Mouse (Mus musculus): ENCODE data around the gene Vps25.

Vps25 gene

GRCm38 (mm10) chr11:101253613-101254389, at the start of gene Vps25:
Gene Vps25 (plus strand): TSS chr11:101253707.
- DNase-seq: peak; percentile 60 to 71

GRCm38 (mm10) chr11:101211970-101212369, 41.5 kb upstream of the Vps25 start:
- no peak for DNase-seq

GRCm38 (mm10) chr11:101216936-101217335, 36.6 kb upstream of the Vps25 start:
- no peak for DNase-seq

- peak in 1 of 2 experiments; percentile 45 for DNase-seq
Measured at GRCm38 (mm10) chr11:101218436-101219055, 35.0 kb upstream of the Vps25 start.

GRCm38 (mm10) chr11:101220853-101221252, 32.7 kb upstream of the Vps25 start:
- no peak for DNase-seq

- DNase-seq: no peak
Measured at GRCm38 (mm10) chr11:101221306-101221986, 32.1 kb upstream of the Vps25 start.

GRCm38 (mm10) chr11:101224337-101224736, 29.2 kb upstream of the Vps25 start:
- DNase-seq: no peak

- DNase-seq: no peak
Measured at GRCm38 (mm10) chr11:101225331-101226064, 28.0 kb upstream of the Vps25 start.

- DNase-seq: peak; percentile 83 to 89
Measured at GRCm38 (mm10) chr11:101226065-101226701, 27.3 kb upstream of the Vps25 start, which contains the start of gene Ezh1. Gene Ezh1 (minus strand): TSS chr11:101226463.

- DNase-seq: no peak
Measured at GRCm38 (mm10) chr11:101229361-101229900, 24.1 kb upstream of the Vps25 start.

GRCm38 (mm10) chr11:101230061-101230511, 23.4 kb upstream of the Vps25 start:
- DNase-seq: no peak

GRCm38 (mm10) chr11:101230526-101230925, 23.0 kb upstream of the Vps25 start:
- DNase-seq: no peak

GRCm38 (mm10) chr11:101230991-101231871, 22.3 kb upstream of the Vps25 start:
- DNase-seq: no peak

- no peak for DNase-seq
Measured at GRCm38 (mm10) chr11:101232010-101232839, 21.3 kb upstream of the Vps25 start.

GRCm38 (mm10) chr11:101233240-101233639, 20.3 kb upstream of the Vps25 start:
- no peak for DNase-seq

- DNase-seq: no peak
Measured at GRCm38 (mm10) chr11:101234124-101234523, 19.4 kb upstream of the Vps25 start.

- DNase-seq: no peak
Measured at GRCm38 (mm10) chr11:101235429-101235828, 18.1 kb upstream of the Vps25 start.

- no peak for DNase-seq
Measured at GRCm38 (mm10) chr11:101236782-101237181, 16.7 kb upstream of the Vps25 start.

GRCm38 (mm10) chr11:101238071-101238647, 15.3 kb upstream of the Vps25 start:
- no peak for DNase-seq

- DNase-seq: no peak
Measured at GRCm38 (mm10) chr11:101245071-101245470, 8.4 kb upstream of the Vps25 start.

All from thymus, adult 18-20 months (tissue).